Mouse (Mus musculus): Measurements from ENCODE around the gene Ubl3. TPM values are rescaled to one million over a fixed set of nuclear protein-coding genes. Genes with fewer than 3 reads are reported as not detected.

Ubl3 gene
- polyA plus RNA-seq, 1 experiment: 47.2 TPM

DNA sequence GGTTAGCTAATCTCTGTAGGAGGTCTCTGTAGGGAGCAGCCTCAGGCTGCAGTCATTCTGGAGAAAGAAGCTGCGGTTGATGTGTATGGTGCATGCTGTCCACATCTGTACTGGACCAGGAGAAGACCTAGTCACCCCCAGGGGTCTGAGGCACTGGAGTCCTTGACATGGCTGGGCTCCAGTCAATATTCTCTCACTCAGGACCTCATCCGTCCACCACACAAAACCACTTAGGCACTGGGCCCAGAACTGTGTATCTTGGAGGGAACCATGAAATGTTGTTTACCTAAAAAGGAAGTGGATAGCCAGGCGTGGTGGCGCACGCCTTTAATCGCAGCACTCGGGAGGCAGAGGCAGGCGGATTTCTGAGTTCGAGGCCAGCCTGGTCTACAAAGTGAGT, 87.5 kb downstream of the Ubl3 start:
- DNase-seq (ENCODE audit: low read depth in 1 of 2, low spot score in 2 of 2): no peak
- Histone ChIP-seq H3K36me3 (ENCODE audit: control insufficient read depth, insufficient read depth, low read length) (no peaks in the 10 kb centered on the region), H3K27ac (ENCODE audit: insufficient read depth, low read length) (no peak overlapping the region), H3K27me3 (ENCODE audit: control insufficient read depth, insufficient read depth, low read length) (no peaks in the 10 kb centered on the region), H3K4me3 (ENCODE audit: extremely low read depth, insufficient read depth, insufficient read length) (no peak overlapping the region), H3K4me1 (ENCODE audit: control insufficient read depth, insufficient read depth, insufficient read length) (no peaks in the 10 kb centered on the region)
- TF ChIP-seq POLR2A (IDR thresholded peaks at IDR 0.05; ENCODE audit: low read depth, low read length) (no peak), CTCF (IDR thresholded peaks at IDR 0.05; ENCODE audit: extremely low read depth, insufficient read depth, insufficient read length, insufficient replicate concordance) (no peak)
- 86% methylated on average over 9 of the region's 9 CpGs for WGBS

DNA sequence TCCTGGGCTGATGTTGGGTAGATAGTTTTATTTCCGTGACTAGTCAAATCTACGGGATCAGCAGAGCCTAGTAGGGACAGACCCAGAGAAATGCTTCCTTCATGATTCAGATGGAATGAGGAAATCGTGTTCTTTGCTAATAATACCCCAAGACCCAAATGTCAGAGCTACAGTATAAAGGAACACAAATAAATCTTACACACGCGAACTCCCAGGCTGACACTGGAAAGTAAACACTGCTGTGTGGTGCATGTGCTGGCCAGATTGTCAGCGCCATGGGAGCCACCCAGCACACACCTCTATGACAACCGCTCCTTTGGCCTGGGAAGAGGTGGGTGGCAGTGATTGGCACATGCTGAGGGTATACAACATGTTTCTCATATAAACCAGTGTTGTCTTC, 88.1 kb downstream of the Ubl3 start:
- Histone ChIP-seq H3K36me3 (ENCODE audit: control insufficient read depth, insufficient read depth, low read length) (no peaks in the 10 kb centered on the region), H3K4me3 (ENCODE audit: extremely low read depth, insufficient read depth, insufficient read length) (no peak overlapping the region), H3K27ac (ENCODE audit: insufficient read depth, low read length) (no peak overlapping the region), H3K4me1 (ENCODE audit: control insufficient read depth, insufficient read depth, insufficient read length) (no peaks in the 10 kb centered on the region), H3K27me3 (ENCODE audit: control insufficient read depth, insufficient read depth, low read length) (no peaks in the 10 kb centered on the region)
- WGBS: 79% methylated on average over 7 of the region's 7 CpGs
- TF ChIP-seq POLR2A (IDR thresholded peaks at IDR 0.05; ENCODE audit: low read depth, low read length) (no peak), CTCF (IDR thresholded peaks at IDR 0.05; ENCODE audit: extremely low read depth, insufficient read depth, insufficient read length, insufficient replicate concordance) (no peak)
- DNase-seq (ENCODE audit: low read depth in 1 of 2, low spot score in 2 of 2): no peak

DNA sequence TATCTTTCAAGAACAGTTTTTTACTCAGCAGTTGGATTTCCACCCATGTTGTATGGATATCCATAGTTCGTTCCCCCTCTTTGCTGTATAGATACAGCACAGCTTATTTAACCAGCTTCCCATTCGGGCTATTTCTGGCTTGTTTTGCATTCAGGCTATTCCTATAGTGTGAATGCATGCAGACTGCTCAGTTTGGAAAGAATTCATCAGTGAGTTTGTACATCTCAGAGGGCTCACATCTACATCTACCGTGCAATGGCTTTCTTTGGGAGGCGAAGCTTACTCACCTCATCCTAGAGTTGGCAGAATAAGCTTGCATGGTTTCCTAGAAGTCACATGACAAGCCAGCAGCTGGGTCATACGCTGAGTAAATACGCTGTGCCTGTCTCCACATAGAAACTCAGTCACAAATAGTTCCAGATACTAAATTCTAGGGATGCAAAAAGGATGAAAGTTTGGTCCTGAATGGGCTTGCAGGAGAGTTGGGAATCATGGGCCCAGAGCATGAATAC, 88.8 kb downstream of the Ubl3 start:
- no peaks in the 10 kb centered on the region for H3K36me3 ChIP-seq (ENCODE audit: control insufficient read depth, insufficient read depth, low read length)
- 81% methylated on average over 6 of the region's 6 CpGs for WGBS
- no peak for DNase-seq (ENCODE audit: low read depth in 1 of 2, low spot score in 2 of 2)

More for the DNA sequence above, 88.8 kb downstream of the Ubl3 start:
- TF ChIP-seq CTCF (IDR thresholded peaks at IDR 0.05; ENCODE audit: extremely low read depth, insufficient read depth, insufficient read length, insufficient replicate concordance): no peak
- TF ChIP-seq POLR2A (IDR thresholded peaks at IDR 0.05; ENCODE audit: low read depth, low read length): no peak
- Histone ChIP-seq H3K27me3 (ENCODE audit: control insufficient read depth, insufficient read depth, low read length) (no peaks in the 10 kb centered on the region), H3K4me3 (ENCODE audit: extremely low read depth, insufficient read depth, insufficient read length) (no peak overlapping the region), H3K27ac (ENCODE audit: insufficient read depth, low read length) (no peak overlapping the region), H3K4me1 (ENCODE audit: control insufficient read depth, insufficient read depth, insufficient read length) (no peaks in the 10 kb centered on the region)

Other genes starting within 250 kb of the Ubl3 start
- gene Slc7a1, start 152.9 kb downstream of the Ubl3 start, polyA plus RNA-seq (2012; rRNA removed): 8.8 and 9.3 TPM in 2 replicates